ENCODE assay signal across 8 mouse cellular contexts in genomic region chr13:28883398-28883797, GRCm38 (mm10).
DNase-seq lines count a peak whose midpoint lies in the region; ATAC-seq lines count a peak whose summit lies in the region.

No protein-coding gene starts in this region.

- no peaks in the 10 kb centered on the region for H3K9me3 ChIP-seq in heart, embryonic 11.5 days (replicated peaks; ENCODE audit: control insufficient read depth, low read length)
- H3K9me3 ChIP-seq in limb, embryonic 15.5 days: no peaks in the 10 kb centered on the region

- H3K9ac ChIP-seq in heart, embryonic 11.5 days (ENCODE audit: low read depth, low read length): peak overlapping the region; percentile 72; the same call in 1 of the 2 replicates
- H3K9ac ChIP-seq in limb, embryonic 15.5 days: no peak overlapping the region

- H3K4me1 ChIP-seq in heart, embryonic 11.5 days (ENCODE audit: control insufficient read depth, insufficient read depth, low read length): peaks cover 7% of the 10 kb centered on the region; the same call in 1 of the 2 replicates
- peaks cover 36% of the 10 kb centered on the region for H3K4me1 ChIP-seq in limb, embryonic 15.5 days

- no peak for ATAC-seq in heart, embryonic 11.5 days (replicated peaks; ENCODE audit: insufficient number of reproducible peaks, low FRiP score, low TSS enrichment)
- no peak for ATAC-seq in limb, embryonic 15.5 days (ENCODE audit: insufficient number of reproducible peaks, low FRiP score, low TSS enrichment, low read depth)
- no peak for ATAC-seq in erythroblast, adult 5-6 weeks (replicated peaks; ENCODE audit: low FRiP score, poor library complexity, severe bottlenecking)

- no peak overlapping the region for H3K27ac ChIP-seq in heart, embryonic 11.5 days (ENCODE audit: low read depth, low read length)
- H3K27ac ChIP-seq in limb, embryonic 15.5 days: no peak overlapping the region

- DNase-seq in heart, postnatal 25 days (ENCODE audit: low spot score): no peak
- peak; percentile 21 for DNase-seq in thymus, postnatal 14 days
- no peak for DNase-seq in thymus, postnatal 36 days
- DNase-seq in thymus, postnatal 4 days: peak; percentile 27
- no peak for DNase-seq in ovary, postnatal 10 days (ENCODE audit: low spot score)

- WGBS in heart, embryonic 11.5 days (ENCODE audit: insufficient replicate concordance): 43% methylated on average over 8 of the region's 8 CpGs
- WGBS in limb, embryonic 15.5 days: 28% methylated on average over 8 of the region's 8 CpGs

- no peaks in the 10 kb centered on the region for H3K36me3 ChIP-seq in heart, embryonic 11.5 days (ENCODE audit: control insufficient read depth, insufficient read depth, low read length)
- H3K36me3 ChIP-seq in limb, embryonic 15.5 days: no peaks in the 10 kb centered on the region

- intact Hi-C loops in heart, postnatal 25 days (cut with DNase I): loop anchor here (5.0 kb wide), 2 partner anchors 126 to 161 kb away; no protein-coding TSS in a partner anchor

- peaks cover 31% of the 10 kb centered on the region for H3K27me3 ChIP-seq in heart, embryonic 11.5 days (ENCODE audit: control insufficient read depth, insufficient read depth, low read length)
- H3K27me3 ChIP-seq in limb, embryonic 15.5 days: peaks cover 20% of the 10 kb centered on the region

- peak overlapping the region; percentile 55 for H3K4me3 ChIP-seq in heart, embryonic 11.5 days (ENCODE audit: low read depth, low read length)
- H3K4me3 ChIP-seq in limb, embryonic 15.5 days: peak overlapping the region; percentile 55

- H3K4me2 ChIP-seq in heart, embryonic 11.5 days: peak overlapping the region; percentile 77
- H3K4me2 ChIP-seq in limb, embryonic 15.5 days: peak overlapping the region; percentile 65

Comparison
In these comparisons a context has a peak if more than half of its experiments do, and no peak if none do; other contexts are left out.
1. DNase-seq: peak in thymus, postnatal 14 days (single experiment) and thymus, postnatal 4 days (single experiment); none in heart, postnatal 25 days (single experiment), thymus, postnatal 36 days (0 of 2) and ovary, postnatal 10 days (single experiment).